Mouse (Mus musculus): Measurements from ENCODE around the gene Sox5.

The Sox5 gene

GRCm38 (mm10) chr6:144076376-144076775 is 705.4 kb downstream of the Sox5 start:
- DNase-seq: no peak

DNA sequence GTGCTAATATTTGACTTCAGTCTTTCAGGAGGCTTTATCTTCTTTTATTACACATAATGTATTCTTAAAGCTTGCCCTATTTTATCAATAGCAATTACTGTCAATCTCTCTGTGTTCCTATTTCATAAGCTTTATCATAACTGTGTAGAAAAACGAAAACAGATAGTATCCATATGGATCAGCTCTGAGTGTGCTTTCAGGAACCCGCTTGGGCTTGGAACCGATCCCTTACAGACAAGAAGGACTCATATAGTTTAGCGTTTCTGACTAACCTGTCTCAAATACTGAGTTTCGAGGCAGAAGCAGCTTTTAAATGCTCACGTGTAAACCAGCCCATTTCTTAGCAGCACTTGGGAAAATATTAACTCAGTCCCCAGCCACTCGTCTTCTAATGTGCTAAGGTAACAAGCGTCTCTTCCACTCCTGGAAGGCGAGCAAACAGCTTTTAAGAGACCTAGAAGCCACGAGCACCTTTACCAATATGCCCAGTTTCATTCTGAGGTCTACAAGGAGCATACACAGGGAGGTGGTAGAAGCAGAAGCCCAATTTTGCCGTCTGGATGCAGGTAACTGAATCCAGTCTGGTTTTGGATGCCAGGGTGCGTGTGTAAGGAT is 706.3 kb downstream of the Sox5 start:
- no peak for DNase-seq

GRCm38 (mm10) chr6:144074826-144075225 is 707.0 kb downstream of the Sox5 start:
- peak in 1 of 2 experiments; percentile 27 for DNase-seq

DNA sequence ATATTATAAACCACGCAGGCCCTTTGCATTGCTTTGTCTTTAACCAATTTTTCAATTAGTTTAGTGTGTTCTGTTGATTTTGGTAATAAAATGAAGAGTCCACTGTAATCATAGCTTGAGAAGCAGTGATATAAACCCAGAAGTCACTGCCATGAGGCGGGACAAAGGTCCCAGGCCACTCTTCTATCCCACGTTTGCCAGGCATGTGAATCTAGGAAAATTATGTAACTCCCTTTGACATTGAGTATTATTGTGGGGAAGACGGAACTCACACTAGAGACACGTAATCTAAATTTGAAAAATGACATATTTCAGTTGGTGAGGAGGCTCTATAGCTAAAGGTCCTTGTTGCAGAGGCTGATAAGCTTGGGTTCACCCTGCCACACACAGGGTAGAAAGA is 711.3 kb downstream of the Sox5 start:
- no peak for DNase-seq

DNA sequence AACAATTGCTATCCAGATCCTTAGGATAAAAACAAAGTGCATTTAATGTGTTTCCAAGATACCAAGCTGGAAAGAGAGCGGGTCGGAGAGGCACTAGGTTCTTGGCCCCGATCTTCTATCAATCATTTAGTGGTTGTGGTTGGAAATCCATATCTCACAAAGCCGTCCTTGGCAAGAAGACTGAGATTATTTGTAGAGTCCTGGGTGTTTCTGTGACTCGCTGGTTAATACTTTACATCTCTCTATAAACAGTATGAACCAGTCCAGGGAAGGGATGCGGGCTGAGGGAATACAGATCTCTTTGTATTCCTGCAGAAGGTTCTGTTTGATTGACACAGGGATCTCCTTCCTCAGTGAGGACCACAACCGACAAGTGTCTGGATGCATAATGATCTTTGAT is 714.3 kb downstream of the Sox5 start:
- DNase-seq: no peak

DNA sequence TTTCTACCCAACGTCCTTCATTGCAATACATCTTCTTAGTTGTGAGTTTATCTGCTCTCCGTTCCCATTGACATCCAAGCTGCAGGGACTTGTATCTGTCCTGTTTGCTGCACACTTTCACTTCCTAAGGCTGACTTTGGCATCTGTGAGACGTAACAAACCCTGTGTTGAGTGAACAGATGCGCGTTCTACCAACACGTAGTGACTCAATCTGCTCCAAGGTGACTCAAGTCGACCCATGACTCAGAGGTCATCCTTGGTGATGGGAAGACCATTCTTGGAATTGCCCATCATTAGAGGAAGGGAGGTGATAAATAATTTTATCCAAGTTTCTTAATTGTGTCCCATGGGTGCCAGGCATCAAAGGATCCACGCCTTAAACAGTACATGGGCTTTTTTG is 719.3 kb downstream of the Sox5 start:
- no peak for DNase-seq

GRCm38 (mm10) chr6:144061814-144062213 is 720.0 kb downstream of the Sox5 start:
- no peak for DNase-seq

DNA sequence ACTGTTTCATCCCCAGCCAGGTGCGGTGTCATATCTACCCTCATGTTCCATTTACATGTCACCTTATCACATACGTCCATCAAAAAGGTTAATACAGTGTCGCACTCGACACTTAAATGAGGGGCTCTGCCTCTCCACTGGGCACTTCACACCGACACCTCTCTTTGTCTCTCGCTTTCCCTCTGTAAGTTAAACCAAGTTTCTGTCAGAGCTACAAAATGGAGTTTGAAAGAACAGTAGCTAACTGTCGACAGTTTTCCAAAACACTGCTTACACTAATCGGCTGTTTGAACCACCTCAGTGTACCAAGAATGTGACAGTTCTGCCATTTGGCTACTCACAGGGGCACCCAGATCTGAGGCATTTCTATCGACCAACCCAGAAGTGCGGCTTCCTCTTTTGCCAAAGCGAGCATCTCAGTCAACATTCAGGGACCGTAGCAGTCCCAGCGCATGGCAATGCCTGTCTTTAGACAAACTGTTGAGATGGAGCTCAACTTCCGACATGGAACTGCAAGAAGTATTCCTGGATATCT is 724.6 kb downstream of the Sox5 start:
- no peak for DNase-seq

- DNase-seq: peak; percentile 56 to 78
Measured at GRCm38 (mm10) chr6:144056252-144057097, 725.3 kb downstream of the Sox5 start.

DNA sequence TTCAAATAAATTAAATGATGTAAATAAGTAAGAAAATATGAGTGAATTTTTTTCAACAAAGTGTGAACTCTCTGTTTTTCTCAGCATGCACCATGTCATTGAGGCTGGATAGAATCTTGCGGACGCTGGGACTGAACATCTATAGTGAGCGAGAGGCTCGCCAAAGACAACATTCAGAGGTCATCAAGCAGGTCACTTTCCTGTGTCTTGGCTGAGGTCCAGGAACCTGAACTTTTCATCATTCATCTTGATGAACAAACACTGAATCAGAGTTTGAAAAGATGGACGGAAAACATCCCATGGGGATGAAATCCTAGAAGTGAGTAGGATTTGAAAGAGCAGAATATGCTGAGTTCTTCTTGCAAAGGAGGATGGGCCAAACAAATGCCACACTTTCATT is 729.3 kb downstream of the Sox5 start:
- DNase-seq: no peak

- DNase-seq: no peak
Measured at GRCm38 (mm10) chr6:144051316-144051715, 730.5 kb downstream of the Sox5 start.

DNA sequence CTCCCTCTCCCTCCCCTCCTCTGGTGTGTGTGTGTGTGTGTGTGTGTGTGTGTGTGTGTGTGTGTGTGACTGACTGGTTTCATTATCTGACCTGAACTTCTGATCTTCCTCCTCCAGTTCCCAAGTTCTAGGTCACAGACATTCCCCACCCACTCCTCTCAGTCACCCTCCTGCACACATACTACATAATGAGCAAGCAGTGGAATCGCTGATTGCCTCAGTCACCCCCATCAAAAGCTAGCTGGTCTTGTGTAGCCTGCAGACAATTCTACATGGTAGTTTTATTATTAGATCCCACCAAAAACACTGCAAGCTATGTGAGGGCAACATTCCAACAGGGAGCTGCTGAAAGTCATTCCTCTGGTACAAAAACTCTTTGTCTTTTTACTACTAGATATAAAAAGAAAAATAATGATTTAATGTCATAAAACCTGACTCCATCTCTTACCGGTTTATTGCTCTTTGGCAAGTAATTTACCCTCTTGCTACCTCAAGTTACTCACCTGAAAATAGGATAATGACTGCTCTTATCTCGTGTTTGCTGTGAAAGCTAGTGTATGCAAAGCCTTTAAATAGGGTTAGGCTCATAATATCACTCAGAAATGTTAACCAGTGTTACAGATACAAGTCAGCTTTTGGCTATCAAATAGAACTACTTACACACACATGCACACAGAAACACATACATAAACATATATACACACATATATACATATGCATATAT is 733.4 kb downstream of the Sox5 start:
- DNase-seq: no peak

- peak; percentile 53 to 73 for DNase-seq
Measured at GRCm38 (mm10) chr6:144045503-144045902, 736.3 kb downstream of the Sox5 start.

DNA sequence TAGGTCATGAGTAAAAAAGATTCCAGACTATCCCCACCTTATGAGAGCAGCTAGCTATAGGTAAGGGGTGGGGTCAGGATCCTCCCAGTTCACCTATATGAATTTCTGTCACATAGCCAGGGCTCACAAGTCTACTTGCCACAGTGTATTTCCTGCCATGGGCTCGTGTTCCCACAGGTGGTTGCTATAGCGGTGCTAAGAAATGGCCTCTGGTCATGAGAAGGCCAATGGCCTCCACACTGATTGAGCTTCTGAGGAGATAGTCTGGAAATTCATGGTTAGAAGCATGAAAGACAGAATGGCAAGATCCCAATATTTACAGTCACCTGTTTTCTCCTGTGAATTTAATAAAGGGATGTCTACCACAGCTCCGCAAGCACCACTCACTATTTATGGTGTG is 737.4 kb downstream of the Sox5 start:
- no peak for DNase-seq

GRCm38 (mm10) chr6:144042936-144043335 is 738.8 kb downstream of the Sox5 start:
- DNase-seq: no peak

GRCm38 (mm10) chr6:144041941-144042340 is 739.8 kb downstream of the Sox5 start:
- DNase-seq: no peak

GRCm38 (mm10) chr6:144041188-144041587 is 740.6 kb downstream of the Sox5 start:
- no peak for DNase-seq

DNA sequence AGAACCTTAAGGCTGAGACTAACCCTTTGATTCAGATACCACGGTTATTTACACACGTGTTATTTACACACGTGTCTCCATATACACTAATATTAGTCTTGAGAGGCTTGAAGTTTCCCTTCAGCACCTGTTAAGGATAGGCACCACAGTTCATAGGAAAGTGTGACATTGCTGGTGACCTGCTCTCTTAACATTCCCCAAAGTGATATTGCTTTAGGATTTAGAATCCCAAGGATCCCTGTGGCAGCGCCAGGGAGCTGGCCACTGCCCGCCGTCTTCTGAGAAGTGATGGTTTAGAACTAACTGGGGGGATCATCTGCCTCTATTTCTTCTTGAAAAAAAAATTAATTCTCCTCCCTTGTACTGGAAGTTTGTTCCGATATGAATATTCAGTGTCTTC is 741.4 kb downstream of the Sox5 start:
- no peak for DNase-seq

- DNase-seq: no peak
Measured at GRCm38 (mm10) chr6:144039221-144039620, 742.6 kb downstream of the Sox5 start.

- DNase-seq: no peak
Measured at GRCm38 (mm10) chr6:144033191-144033590, 748.6 kb downstream of the Sox5 start.

- no peak for DNase-seq
Measured at GRCm38 (mm10) chr6:144016929-144017328, 764.8 kb downstream of the Sox5 start.

GRCm38 (mm10) chr6:144011880-144012524 is 769.8 kb downstream of the Sox5 start:
- no peak for DNase-seq

DNA sequence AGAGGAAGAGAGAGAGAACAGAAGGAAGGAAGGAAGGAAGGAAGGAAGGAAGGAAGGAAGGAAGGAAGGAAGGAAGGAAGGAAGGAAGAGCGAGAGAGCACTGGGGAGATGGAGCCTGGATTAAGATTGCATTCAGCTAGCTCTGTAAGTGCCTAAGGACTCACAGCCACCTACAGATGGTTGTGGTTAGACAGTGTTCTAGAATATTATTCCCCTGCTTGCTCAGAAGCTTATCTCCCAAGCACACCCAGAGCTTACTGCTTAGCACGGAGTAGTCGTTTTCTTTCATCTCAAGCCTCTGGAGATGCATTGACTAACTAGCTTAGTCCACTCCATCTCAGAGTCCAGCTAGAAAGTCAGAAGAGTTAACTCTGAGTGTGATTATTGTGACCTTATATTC is 770.8 kb downstream of the Sox5 start:
- no peak for DNase-seq
